Mouse (Mus musculus): Measurements from ENCODE around the gene Top3a.

Gene Top3a

GRCm38 (mm10) chr11:60774841-60775240, 2.3 kb downstream of the Top3a start:
- DNase-seq (ENCODE audit: low spot score), result no peak

- no peak for DNase-seq (ENCODE audit: low spot score)
Measured at GRCm38 (mm10) chr11:60774158-60774689, 2.9 kb downstream of the Top3a start.

- no peak for DNase-seq (ENCODE audit: low spot score)
Measured at GRCm38 (mm10) chr11:60772161-60772560, 5.0 kb downstream of the Top3a start.

- DNase-seq (ENCODE audit: low spot score), result no peak
Measured at GRCm38 (mm10) chr11:60770776-60771175, 6.4 kb downstream of the Top3a start.

- DNase-seq (ENCODE audit: low spot score), result no peak
Measured at GRCm38 (mm10) chr11:60769322-60769721, 7.8 kb downstream of the Top3a start.

GRCm38 (mm10) chr11:60766969-60767368, 10.2 kb downstream of the Top3a start:
- DNase-seq (ENCODE audit: low spot score), result no peak

- no peak for DNase-seq (ENCODE audit: low spot score)
Measured at GRCm38 (mm10) chr11:60761681-60762080, 15.5 kb downstream of the Top3a start.

GRCm38 (mm10) chr11:60755570-60755969, 21.6 kb downstream of the Top3a start:
- DNase-seq (ENCODE audit: low spot score), result no peak

- no peak for DNase-seq (ENCODE audit: low spot score)
Measured at GRCm38 (mm10) chr11:60740321-60740720, 36.8 kb downstream of the Top3a start.

- no peak for DNase-seq (ENCODE audit: low spot score)
Measured at GRCm38 (mm10) chr11:60737450-60737849, 39.7 kb downstream of the Top3a start.

- no peak for DNase-seq (ENCODE audit: low spot score)
Measured at GRCm38 (mm10) chr11:60736491-60736890, 40.7 kb downstream of the Top3a start.

GRCm38 (mm10) chr11:60735191-60735590, 42.0 kb downstream of the Top3a start:
- DNase-seq (ENCODE audit: low spot score), result no peak

- DNase-seq (ENCODE audit: low spot score), result no peak
Measured at GRCm38 (mm10) chr11:60734206-60734605, 43.0 kb downstream of the Top3a start.

GRCm38 (mm10) chr11:60731251-60731650, 45.9 kb downstream of the Top3a start:
- no peak for DNase-seq (ENCODE audit: low spot score)

GRCm38 (mm10) chr11:60730169-60730568, 47.0 kb downstream of the Top3a start:
- no peak for DNase-seq (ENCODE audit: low spot score)

GRCm38 (mm10) chr11:60729217-60729641, 47.9 kb downstream of the Top3a start:
- no peak for DNase-seq (ENCODE audit: low spot score)

GRCm38 (mm10) chr11:60728260-60728761, 48.9 kb downstream of the Top3a start, which contains the start of gene Mief2:
Gene Mief2 (plus strand): TSS chr11:60728398.
- DNase-seq (ENCODE audit: low spot score), result peak; percentile 96

GRCm38 (mm10) chr11:60727392-60728140, 49.6 kb downstream of the Top3a start:
- DNase-seq (ENCODE audit: low spot score), result no peak

- peak; percentile 84 for DNase-seq (ENCODE audit: low spot score)
Measured at GRCm38 (mm10) chr11:60726601-60727391, 50.4 kb downstream of the Top3a start, which contains the start of gene Flii. Gene Flii (minus strand): TSS chr11:60727263.

GRCm38 (mm10) chr11:60719263-60719662, 57.9 kb downstream of the Top3a start:
- DNase-seq (ENCODE audit: low spot score), result no peak

- no peak for DNase-seq (ENCODE audit: low spot score)
Measured at GRCm38 (mm10) chr11:60715833-60716232, 61.3 kb downstream of the Top3a start.

GRCm38 (mm10) chr11:60712639-60713255, 64.4 kb downstream of the Top3a start:
- no peak for DNase-seq (ENCODE audit: low spot score)
